Mouse (Mus musculus) bone marrow macrophage, adult 2 months (primary cell): ENCODE measurements around the gene Mipol1. TPM values are rescaled to one million over a fixed set of nuclear protein-coding genes. Genes with fewer than 3 reads are reported as not detected.

Source experiments
- H3K27ac ChIP-seq: 2 replicates; pipeline ENCODE4 v1.5.1; 2012; ENCODE audit warnings: low read depth, low read length; ENCODE audit not compliant: insufficient read depth
- H3K4me1 ChIP-seq: 2 replicates; pipeline ENCODE4 v1.6.1; 2012; ENCODE audit warnings: low read length; ENCODE audit not compliant: control insufficient read depth, insufficient read depth
- H3K4me3 ChIP-seq: 2 replicates; pipeline ENCODE4 v1.5.1; 2012; ENCODE audit warnings: mild to moderate bottlenecking, low read length, moderate library complexity; ENCODE audit not compliant: insufficient read depth
- CTCF ChIP-seq: IDR thresholded peaks from 2 replicates; pipeline ENCODE4 v1.5.1; 2012; ENCODE audit warnings: low read depth, mild to moderate bottlenecking, low read length, moderate library complexity
- POLR2A ChIP-seq: IDR thresholded peaks from 2 replicates; pipeline ENCODE4 v1.6.1; 2012; ENCODE audit warnings: mild to moderate bottlenecking, low read depth, low read length, borderline replicate concordance
- polyA plus RNA-seq: library from polyadenylated mRNA; stranded (reverse); fragments of >200 nt; gene quantifications from 2 replicates; pipeline ENCODE4 v1.2.4, GENCODE M21; 2012; ENCODE audit not compliant: missing spikeins, insufficient read depth, insufficient read length

Mipol1 gene
- 1.6 and 1.7 TPM in 2 replicates for polyA plus RNA-seq

DNA sequence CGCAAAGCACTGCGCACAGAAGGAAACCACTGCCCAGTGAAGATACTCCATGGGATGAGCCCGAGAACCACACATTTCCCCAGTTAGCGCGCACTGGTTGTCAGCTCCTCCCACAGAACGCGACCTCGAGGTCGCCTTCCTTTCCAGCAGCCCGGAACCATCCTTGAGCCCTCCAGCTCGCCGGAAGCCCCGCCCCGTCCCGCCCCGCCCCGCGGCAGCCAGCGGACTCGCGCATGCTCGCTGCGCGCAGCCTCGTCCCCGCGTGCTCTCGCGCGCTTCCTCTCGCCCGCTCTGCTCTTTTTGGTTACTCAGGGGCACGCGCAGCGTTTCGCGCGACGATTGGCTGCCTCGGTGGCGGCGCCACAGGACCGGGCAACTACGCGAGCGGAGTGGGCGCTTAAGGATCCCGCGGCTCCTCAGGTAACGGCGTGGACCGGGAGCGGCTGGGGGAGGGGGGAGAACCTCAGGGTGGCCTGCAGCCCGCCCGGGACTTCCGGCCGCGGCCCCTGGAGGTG lies at the start of gene Mipol1, which contains the start of gene Prps1l3:
TSS of gene Mipol1 (plus strand) at position 236 of the 515 bp plus-strand sequence.
TSS of gene Prps1l3 (plus strand) at position 221 of the 515 bp plus-strand sequence.
- peak; percentile 67; the same call in 1 of the 2 replicates for TF ChIP-seq POLR2A
- no peak for TF ChIP-seq CTCF
- H3K27ac ChIP-seq, result peak within 1 kb of the TSS; percentile 75
- H3K4me1 ChIP-seq, result peaks cover 10% of the 10 kb centered on the region
- H3K4me3 ChIP-seq, result peak within 1 kb of the TSS; percentile 74

DNA sequence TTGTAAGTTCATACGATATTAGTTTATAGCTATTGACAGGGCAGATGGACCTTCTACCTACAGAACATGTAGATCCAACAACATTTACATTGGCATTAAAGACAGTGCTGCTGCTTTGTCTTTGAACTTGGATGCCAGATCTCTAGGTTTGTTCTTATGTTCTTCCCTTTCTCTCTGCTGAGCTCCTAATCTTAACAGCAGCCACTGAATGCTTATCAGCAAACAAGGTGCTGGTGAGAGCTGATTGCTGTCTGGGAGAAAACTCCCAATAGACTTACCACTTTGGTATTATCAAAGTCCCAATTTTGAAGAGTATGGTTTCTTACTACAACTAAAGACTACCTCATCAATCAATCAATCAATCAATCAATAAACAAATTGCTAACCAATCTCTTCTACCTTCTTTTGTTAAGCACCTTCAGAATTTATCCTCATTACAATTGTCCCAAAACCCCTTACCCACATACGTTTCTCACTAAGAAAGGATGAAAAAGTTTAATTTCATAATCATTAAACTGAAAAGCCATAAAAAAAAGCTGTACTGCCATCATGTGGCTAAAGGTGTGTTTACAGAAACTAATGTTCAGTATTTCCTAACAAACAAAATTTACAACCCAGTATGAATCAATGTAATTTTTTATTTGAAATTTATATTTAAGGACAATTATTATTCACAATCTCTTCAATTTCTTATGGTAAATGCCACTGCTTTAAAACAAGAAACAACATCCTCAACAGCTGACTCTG lies 45.7 kb upstream of the Mipol1 start:
- no peak for TF ChIP-seq CTCF
- no peak for TF ChIP-seq POLR2A
- Histone ChIP-seq H3K4me1 (no peaks in the 10 kb centered on the region), H3K4me3 (no peak overlapping the region), H3K27ac (no peak overlapping the region)

DNA sequence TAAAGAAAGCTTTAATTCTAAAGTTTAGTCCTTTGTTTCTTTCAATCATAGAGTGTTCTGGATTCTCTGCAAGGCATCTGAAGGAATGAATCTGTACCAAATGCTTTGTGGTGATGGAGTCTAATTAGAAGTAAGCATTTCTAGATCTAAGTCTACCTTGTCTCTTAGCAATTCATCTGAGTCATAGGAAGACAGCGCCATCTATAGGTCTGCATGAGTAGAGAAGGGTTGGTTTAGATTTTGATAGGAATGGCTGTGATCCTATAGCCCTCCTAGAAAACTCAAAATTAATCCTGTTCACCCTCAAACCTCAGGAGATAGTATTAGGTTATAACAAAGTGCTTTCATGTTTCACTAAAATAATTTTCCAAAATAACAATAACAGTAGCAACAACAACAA lies 44.8 kb upstream of the Mipol1 start:
- TF ChIP-seq CTCF, result no peak

DNA sequence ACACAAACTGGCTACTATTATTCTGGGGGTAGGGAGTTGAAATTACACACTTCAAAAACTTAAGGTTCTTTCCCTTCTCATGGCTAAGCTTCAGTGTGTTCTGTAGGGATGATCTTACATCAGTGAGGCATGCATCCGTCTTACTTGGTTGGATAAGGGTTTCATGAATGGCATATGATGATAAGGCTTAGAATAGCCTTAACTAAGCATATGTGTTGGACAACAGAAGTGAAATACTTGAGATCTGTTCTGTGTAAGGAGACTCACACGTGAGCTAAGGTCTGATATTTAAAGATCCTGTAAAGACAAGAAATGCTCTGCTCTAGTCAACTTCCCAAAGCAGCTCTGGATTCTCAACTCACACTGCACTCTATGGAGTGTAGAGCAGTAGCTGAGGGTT lies 44.1 kb upstream of the Mipol1 start:
- TF ChIP-seq POLR2A (no peak), CTCF (no peak)
- Histone ChIP-seq H3K27ac (no peak overlapping the region), H3K4me3 (no peak overlapping the region), H3K4me1 (no peaks in the 10 kb centered on the region)

More for the DNA sequence above, 44.8 kb upstream of the Mipol1 start:
- Histone ChIP-seq H3K4me3 (no peak overlapping the region), H3K4me1 (no peaks in the 10 kb centered on the region), H3K27ac (no peak overlapping the region)

DNA sequence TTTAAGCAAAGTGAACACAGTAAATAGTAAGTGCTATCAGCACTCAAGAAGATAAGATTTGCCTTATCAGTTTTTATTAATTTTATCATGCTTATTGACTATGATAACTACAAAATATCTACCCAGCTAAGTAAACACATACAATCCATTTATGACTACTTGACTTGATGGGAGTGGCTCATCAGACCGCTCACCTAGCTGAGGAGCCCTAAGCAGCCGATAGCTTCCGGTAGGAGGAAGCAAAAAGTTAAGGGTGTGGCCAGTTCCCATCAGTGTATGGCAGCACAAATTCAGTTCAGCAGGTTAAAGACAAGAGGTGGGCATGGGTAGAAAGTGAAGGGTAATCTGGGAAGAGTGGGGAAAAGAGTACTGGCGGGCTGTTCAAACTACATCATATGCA lies 43.2 kb upstream of the Mipol1 start:
- Histone ChIP-seq H3K4me3 (no peak overlapping the region), H3K27ac (no peak overlapping the region), H3K4me1 (no peaks in the 10 kb centered on the region)
- TF ChIP-seq POLR2A (no peak), CTCF (no peak)

DNA sequence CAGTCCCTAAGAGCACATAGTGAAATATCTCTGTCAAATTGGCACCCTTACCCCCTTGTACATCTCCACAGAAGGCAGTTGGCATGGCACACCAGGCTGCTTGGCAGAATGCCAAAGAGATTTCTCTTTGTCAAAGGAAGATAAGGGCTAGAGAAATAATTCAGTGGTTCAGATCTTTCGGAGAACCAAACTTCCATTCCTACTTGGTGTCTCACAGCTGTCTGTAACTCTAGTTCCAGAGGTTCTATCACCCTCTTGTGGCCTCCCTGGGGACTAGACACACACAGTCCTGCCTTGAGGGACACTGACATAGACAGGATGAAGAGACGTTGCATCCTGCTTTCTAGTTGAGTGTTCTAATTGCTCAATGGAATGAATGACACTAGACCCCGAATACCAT lies 35.6 kb upstream of the Mipol1 start:
- Histone ChIP-seq H3K4me1 (no peaks in the 10 kb centered on the region), H3K27ac (no peak overlapping the region), H3K4me3 (no peak overlapping the region)
- TF ChIP-seq POLR2A (no peak), CTCF (no peak)

DNA sequence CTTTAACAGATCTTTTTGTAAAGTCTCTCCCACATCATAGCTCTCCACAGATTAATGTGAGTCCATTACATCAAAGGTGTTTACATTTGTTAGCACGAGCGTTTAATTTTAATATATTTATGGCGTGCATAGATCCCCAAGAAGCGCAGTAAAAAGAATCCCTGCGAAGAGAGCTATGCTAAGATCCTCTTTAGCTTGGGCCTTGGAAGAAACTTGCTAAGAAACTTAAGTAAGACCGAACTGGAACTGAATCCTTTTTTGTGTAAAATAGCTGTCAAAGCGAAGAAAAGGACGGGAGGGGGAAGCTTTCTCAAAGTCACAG lies 34.0 kb upstream of the Mipol1 start:
- no peaks in the 10 kb centered on the region for H3K4me1 ChIP-seq
- no peak overlapping the region for H3K27ac ChIP-seq
- peak overlapping the region; percentile 47; the same call in 1 of the 2 replicates for H3K4me3 ChIP-seq
- no peak for TF ChIP-seq POLR2A
- TF ChIP-seq CTCF, result no peak

DNA sequence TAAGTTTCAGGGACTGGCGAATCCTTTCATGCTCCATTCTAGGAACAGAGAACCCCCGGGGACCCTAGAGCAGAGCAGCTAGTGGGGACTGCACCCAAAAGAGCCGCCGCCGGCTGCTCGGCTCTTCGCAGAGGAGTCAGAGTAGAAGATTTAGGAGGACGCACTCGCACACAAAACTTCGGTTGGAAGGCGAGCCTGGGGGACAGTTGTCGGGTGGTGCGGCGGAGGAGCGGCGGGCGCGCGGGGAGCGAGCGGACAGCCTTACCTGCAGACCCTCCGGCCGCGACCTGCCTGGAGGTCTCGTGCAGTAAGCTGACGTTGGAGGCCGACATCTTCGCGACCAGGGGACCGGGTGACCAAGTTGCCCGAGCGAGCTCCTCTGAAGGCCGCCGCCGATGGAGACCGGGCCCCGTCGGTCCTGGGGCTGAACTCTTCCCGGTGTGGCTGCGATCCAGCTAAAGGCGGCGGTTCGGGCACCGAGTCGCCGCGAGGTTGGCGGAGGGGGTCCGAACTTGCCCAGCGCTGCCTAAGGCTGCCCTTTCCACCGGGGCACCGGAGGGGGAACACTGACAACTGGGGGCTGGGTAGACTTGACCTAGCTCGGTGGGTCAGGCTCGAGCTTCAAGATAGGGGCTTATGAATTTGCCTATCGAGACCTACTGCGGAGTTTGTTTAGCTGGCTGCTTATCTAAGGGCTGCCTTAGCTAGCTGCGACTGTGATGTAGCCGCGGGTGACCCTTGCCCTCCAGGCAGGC lies 33.4 kb upstream of the Mipol1 start:
- Histone ChIP-seq H3K4me3 (peak overlapping the region; percentile 47), H3K27ac (no peak overlapping the region), H3K4me1 (no peaks in the 10 kb centered on the region)
- no peak for TF ChIP-seq CTCF
- TF ChIP-seq POLR2A, result no peak

DNA sequence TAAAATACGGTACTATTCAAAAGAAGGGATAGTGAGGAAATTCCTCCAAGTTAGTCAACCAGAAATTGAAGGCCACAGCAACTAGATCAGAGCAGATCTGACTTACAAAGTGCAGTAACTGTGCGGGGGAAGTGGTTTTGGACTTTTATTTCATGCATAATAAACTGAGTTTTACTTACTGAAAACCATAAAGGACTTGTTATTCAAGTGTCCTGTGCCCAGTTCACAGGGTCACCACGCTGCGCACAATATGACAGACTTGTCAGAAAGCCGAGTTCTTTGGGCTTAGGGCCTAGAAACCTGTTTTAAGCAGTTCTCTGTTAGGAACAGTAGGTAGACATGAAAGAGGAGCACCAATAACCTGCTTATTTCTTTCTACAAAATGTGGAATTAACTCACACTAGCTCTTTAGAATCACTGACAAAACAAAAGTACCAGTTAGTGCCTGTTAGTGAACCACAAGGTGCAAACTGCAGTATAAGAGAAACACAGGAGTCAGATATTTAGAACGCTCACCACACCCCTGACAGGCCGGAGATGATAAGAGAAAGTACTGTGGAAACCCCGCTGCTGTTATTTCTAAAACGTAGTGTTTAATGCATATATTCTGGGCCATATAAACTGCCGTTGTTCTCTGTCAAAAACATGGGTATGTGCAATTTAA lies 32.7 kb upstream of the Mipol1 start, which contains the start of gene Slc25a21:
TSS of gene Slc25a21 (minus strand) at position 110 of the 664 bp plus-strand sequence.
- no peak within 1 kb of the TSS for H3K27ac ChIP-seq
- H3K4me3 ChIP-seq, result peak within 1 kb of the TSS; percentile 47
- TF ChIP-seq CTCF (no peak), POLR2A (no peak)
- no peaks in the 10 kb centered on the region for H3K4me1 ChIP-seq
